Mouse (Mus musculus): ENCODE results near the gene Safb2. TPM values are rescaled to one million over a fixed set of nuclear protein-coding genes. Genes with fewer than 3 reads are reported as not detected.

Safb2 gene
- polyA plus RNA-seq, 1 experiment from 2014 or later, result 75.5 TPM

- Histone ChIP-seq H3K27ac (ENCODE audit: low read depth, low read length) (no peak overlapping the region), H3K4me2 (no peak overlapping the region), H3K9ac (ENCODE audit: low read depth, low read length) (no peak overlapping the region), H3K27me3 (replicated peaks; ENCODE audit: control insufficient read depth, insufficient read depth, low read length) (no peaks in the 10 kb centered on the region), H3K4me1 (replicated peaks; ENCODE audit: control insufficient read depth, insufficient read depth, low read length) (peaks cover 7% of the 10 kb centered on the region), H3K4me3 (ENCODE audit: low read depth, low read length) (no peak overlapping the region), H3K36me3 (ENCODE audit: control insufficient read depth, insufficient read depth, low read length) (peaks cover 77% of the 10 kb centered on the region), H3K9me3 (ENCODE audit: control insufficient read depth, low read length) (no peaks in the 10 kb centered on the region)
- no peak for DNase-seq (ENCODE audit: low spot score)
- ATAC-seq (replicated peaks; ENCODE audit: low FRiP score), result no peak
- WGBS, result 90% methylated on average over 9 of the region's 9 CpGs
Measured at GRCm38 (mm10) chr17:56604070-56604380, 19.6 kb upstream of the Safb2 start.

GRCm38 (mm10) chr17:56603186-56604069, 19.0 kb upstream of the Safb2 start:
- H3K4me2 ChIP-seq, result no peak overlapping the region
- DNase-seq (ENCODE audit: low spot score) (no peak), ATAC-seq (replicated peaks; ENCODE audit: low FRiP score) (no peak)
- H3K4me1 ChIP-seq (replicated peaks; ENCODE audit: control insufficient read depth, insufficient read depth, low read length), result peaks cover 3% of the 10 kb centered on the region; the same call in 1 of the 2 replicates
- no peak overlapping the region for H3K4me3 ChIP-seq (ENCODE audit: low read depth, low read length)
- H3K36me3 ChIP-seq (ENCODE audit: control insufficient read depth, insufficient read depth, low read length), result peaks cover 77% of the 10 kb centered on the region
- H3K9me3 ChIP-seq (ENCODE audit: control insufficient read depth, low read length), result no peaks in the 10 kb centered on the region
- no peak overlapping the region for H3K27ac ChIP-seq (ENCODE audit: low read depth, low read length)
- 96% methylated on average over 28 of the region's 28 CpGs for WGBS
- no peak overlapping the region for H3K9ac ChIP-seq (ENCODE audit: low read depth, low read length)
- H3K27me3 ChIP-seq (replicated peaks; ENCODE audit: control insufficient read depth, insufficient read depth, low read length), result no peaks in the 10 kb centered on the region

- 93% methylated on average over 8 of the region's 8 CpGs for WGBS
- peaks cover 71% of the 10 kb centered on the region for H3K36me3 ChIP-seq (ENCODE audit: control insufficient read depth, insufficient read depth, low read length)
Measured at GRCm38 (mm10) chr17:56593527-56594271, 9.3 kb upstream of the Safb2 start.

GRCm38 (mm10) chr17:56592553-56592952, 8.2 kb upstream of the Safb2 start:
- Histone ChIP-seq H3K4me1 (replicated peaks; ENCODE audit: control insufficient read depth, insufficient read depth, low read length) (peaks cover 1% of the 10 kb centered on the region; the same call in 1 of the 2 replicates), H3K36me3 (ENCODE audit: control insufficient read depth, insufficient read depth, low read length) (peaks cover 75% of the 10 kb centered on the region), H3K4me3 (ENCODE audit: low read depth, low read length) (no peak overlapping the region), H3K9me3 (ENCODE audit: control insufficient read depth, low read length) (no peaks in the 10 kb centered on the region), H3K27me3 (replicated peaks; ENCODE audit: control insufficient read depth, insufficient read depth, low read length) (no peaks in the 10 kb centered on the region), H3K4me2 (no peak overlapping the region), H3K27ac (ENCODE audit: low read depth, low read length) (no peak overlapping the region), H3K9ac (ENCODE audit: low read depth, low read length) (no peak overlapping the region)
- no peak for ATAC-seq (replicated peaks; ENCODE audit: low FRiP score)
- DNase-seq (ENCODE audit: low spot score), result no peak

More at GRCm38 (mm10) chr17:56593527-56594271, 9.3 kb upstream of the Safb2 start:
- ATAC-seq (replicated peaks; ENCODE audit: low FRiP score) (no peak), DNase-seq (ENCODE audit: low spot score) (no peak)
- H3K4me3 ChIP-seq (ENCODE audit: low read depth, low read length), result no peak overlapping the region
- H3K9me3 ChIP-seq (ENCODE audit: control insufficient read depth, low read length), result no peaks in the 10 kb centered on the region
- H3K4me1 ChIP-seq (replicated peaks; ENCODE audit: control insufficient read depth, insufficient read depth, low read length), result no peaks in the 10 kb centered on the region
- no peak overlapping the region for H3K4me2 ChIP-seq
- H3K27ac ChIP-seq (ENCODE audit: low read depth, low read length), result no peak overlapping the region
- H3K9ac ChIP-seq (ENCODE audit: low read depth, low read length), result no peak overlapping the region
- H3K27me3 ChIP-seq (replicated peaks; ENCODE audit: control insufficient read depth, insufficient read depth, low read length), result no peaks in the 10 kb centered on the region

GRCm38 (mm10) chr17:56588921-56589320, 4.5 kb upstream of the Safb2 start:
- H3K9ac ChIP-seq (ENCODE audit: low read depth, low read length), result no peak overlapping the region
- H3K4me2 ChIP-seq, result no peak overlapping the region
- H3K27ac ChIP-seq (ENCODE audit: low read depth, low read length), result no peak overlapping the region
- H3K36me3 ChIP-seq (ENCODE audit: control insufficient read depth, insufficient read depth, low read length), result peaks cover 52% of the 10 kb centered on the region
- DNase-seq (ENCODE audit: low spot score) (no peak), ATAC-seq (replicated peaks; ENCODE audit: low FRiP score) (no peak)
- WGBS, result 89% methylated on average over 4 of the region's 4 CpGs
- H3K4me3 ChIP-seq (ENCODE audit: low read depth, low read length), result no peak overlapping the region
- H3K27me3 ChIP-seq (replicated peaks; ENCODE audit: control insufficient read depth, insufficient read depth, low read length), result no peaks in the 10 kb centered on the region
- H3K4me1 ChIP-seq (replicated peaks; ENCODE audit: control insufficient read depth, insufficient read depth, low read length), result peaks cover 15% of the 10 kb centered on the region
- no peaks in the 10 kb centered on the region for H3K9me3 ChIP-seq (ENCODE audit: control insufficient read depth, low read length)

- Histone ChIP-seq H3K36me3 (ENCODE audit: control insufficient read depth, insufficient read depth, low read length) (peaks cover 46% of the 10 kb centered on the region), H3K27ac (ENCODE audit: low read depth, low read length) (no peak overlapping the region), H3K4me3 (ENCODE audit: low read depth, low read length) (no peak overlapping the region), H3K27me3 (replicated peaks; ENCODE audit: control insufficient read depth, insufficient read depth, low read length) (no peaks in the 10 kb centered on the region), H3K4me1 (replicated peaks; ENCODE audit: control insufficient read depth, insufficient read depth, low read length) (peaks cover 21% of the 10 kb centered on the region), H3K4me2 (no peak overlapping the region; the same call in 1 of the 2 replicates), H3K9ac (ENCODE audit: low read depth, low read length) (peak overlapping the region; percentile 43), H3K9me3 (ENCODE audit: control insufficient read depth, low read length) (no peaks in the 10 kb centered on the region)
- DNase-seq (ENCODE audit: low spot score), result no peak
- WGBS, result 86% methylated on average over 1 of the region's 1 CpGs
- ATAC-seq (replicated peaks; ENCODE audit: low FRiP score), result no peak
Measured at GRCm38 (mm10) chr17:56587773-56588172, 3.4 kb upstream of the Safb2 start.

- H3K9me3 ChIP-seq (ENCODE audit: control insufficient read depth, low read length), result no peaks in the 10 kb centered on the region
- peak overlapping the region; percentile 95 for H3K4me2 ChIP-seq
- WGBS, result under 1% methylated on average over 61 of the region's 61 CpGs
- H3K36me3 ChIP-seq (ENCODE audit: control insufficient read depth, insufficient read depth, low read length), result peaks cover 55% of the 10 kb centered on the region
- ATAC-seq (replicated peaks; ENCODE audit: low FRiP score) (no peak; the same call in 1 of the 2 replicates), DNase-seq (ENCODE audit: low spot score) (no peak)
- peak overlapping the region; percentile 85 for H3K27ac ChIP-seq (ENCODE audit: low read depth, low read length)
- peaks cover 30% of the 10 kb centered on the region for H3K4me1 ChIP-seq (replicated peaks; ENCODE audit: control insufficient read depth, insufficient read depth, low read length)
- no peaks in the 10 kb centered on the region for H3K27me3 ChIP-seq (replicated peaks; ENCODE audit: control insufficient read depth, insufficient read depth, low read length)
- H3K4me3 ChIP-seq (ENCODE audit: low read depth, low read length), result peak overlapping the region; percentile 86
- peak overlapping the region; percentile 94 for H3K9ac ChIP-seq (ENCODE audit: low read depth, low read length)
Measured at GRCm38 (mm10) chr17:56585171-56585821, 911 bp upstream of the Safb2 start.

- under 1% methylated on average over 33 of the region's 33 CpGs for WGBS
- DNase-seq (ENCODE audit: low spot score) (no peak), ATAC-seq (replicated peaks; ENCODE audit: low FRiP score) (no peak)
- Histone ChIP-seq H3K9me3 (ENCODE audit: control insufficient read depth, low read length) (no peaks in the 10 kb centered on the region), H3K9ac (ENCODE audit: low read depth, low read length) (peak overlapping the region; percentile 78), H3K4me3 (ENCODE audit: low read depth, low read length) (peak overlapping the region; percentile 86), H3K4me1 (replicated peaks; ENCODE audit: control insufficient read depth, insufficient read depth, low read length) (peaks cover 30% of the 10 kb centered on the region), H3K27ac (ENCODE audit: low read depth, low read length) (peak overlapping the region; percentile 85), H3K36me3 (ENCODE audit: control insufficient read depth, insufficient read depth, low read length) (peaks cover 48% of the 10 kb centered on the region), H3K4me2 (peak overlapping the region; percentile 90), H3K27me3 (replicated peaks; ENCODE audit: control insufficient read depth, insufficient read depth, low read length) (no peaks in the 10 kb centered on the region)
Measured at GRCm38 (mm10) chr17:56583611-56584256, 651 bp downstream of the Safb2 start.

Data from liver, embryonic 11.5 days (tissue).